ENCODE assay signal across 11 mouse cellular contexts in the genomic region with DNA sequence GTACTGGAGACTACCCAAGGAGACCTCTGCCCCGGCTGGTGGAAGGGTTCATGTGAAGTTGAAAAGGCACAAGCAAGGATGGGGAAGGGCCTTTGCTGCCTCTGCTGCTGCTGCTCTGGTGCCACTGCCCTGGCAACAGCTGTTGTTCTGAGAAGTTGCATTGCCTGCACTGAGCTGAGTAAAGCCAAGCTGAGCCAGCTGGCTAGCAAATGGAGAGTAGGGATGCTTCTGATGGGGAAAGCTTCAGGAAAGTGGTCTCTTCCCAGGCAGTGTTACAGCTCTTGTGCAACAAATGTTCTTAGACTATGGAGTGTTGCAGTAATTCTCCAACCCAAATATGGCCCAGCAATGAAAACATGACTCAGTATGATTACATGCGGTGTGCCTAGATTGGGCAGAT.
"Had no signal": no experiment of that assay in that cellular context is flagged by ENCODE, and none has a peak within 500 bp of the region (broad histone marks: within the 10 kb centered on the region; RNA-seq: fewer than 3 reads in every experiment).

No protein-coding gene starts in this region.

- DNase-seq: kidney, adult 11 months; kidney, postnatal 14 days; layer of hippocampus, postnatal 36 days; liver, embryonic 13.5 days; liver, postnatal 0 days; right cerebral cortex, postnatal 14 days; thymus, postnatal 4 days had no signal

- ATAC-seq: liver, postnatal 0 days; midbrain, embryonic 16.5 days had no signal

- H3K4me2 ChIP-seq: limb, embryonic 15.5 days; liver, embryonic 13.5 days; midbrain, embryonic 12.5 days; stomach, embryonic 15.5 days had no signal

- H3K4me1 ChIP-seq: limb, embryonic 15.5 days; liver, embryonic 13.5 days; midbrain, embryonic 12.5 days; stomach, embryonic 15.5 days had no signal

- H3K36me3 ChIP-seq: limb, embryonic 15.5 days; liver, embryonic 13.5 days; midbrain, embryonic 12.5 days; stomach, embryonic 15.5 days had no signal

- H3K27me3 ChIP-seq: limb, embryonic 15.5 days; liver, embryonic 13.5 days; midbrain, embryonic 12.5 days; stomach, embryonic 15.5 days had no signal

- H3K27ac ChIP-seq: limb, embryonic 15.5 days; liver, embryonic 13.5 days; midbrain, embryonic 12.5 days; stomach, embryonic 15.5 days had no signal

- H3K4me3 ChIP-seq: limb, embryonic 15.5 days; liver, embryonic 13.5 days; midbrain, embryonic 12.5 days; stomach, embryonic 15.5 days had no signal

- H3K9me3 ChIP-seq: limb, embryonic 15.5 days; liver, embryonic 13.5 days; midbrain, embryonic 12.5 days; stomach, embryonic 15.5 days had no signal

- H3K9ac ChIP-seq: limb, embryonic 15.5 days; liver, embryonic 13.5 days; liver, postnatal 0 days; midbrain, embryonic 12.5 days; stomach, embryonic 15.5 days had no signal
